Mouse (Mus musculus): Measurements from ENCODE around the gene Tmem213. TPM values are rescaled to one million over a fixed set of nuclear protein-coding genes. Genes with fewer than 3 reads are reported as not detected.
A peak's percentile ranks its signal among the peaks of the same experiment; 100 is the strongest.

The Tmem213 gene
- polyA plus RNA-seq, 1 experiment from 2014 or later, result 8.5 TPM

- no peak overlapping the region for H3K27ac ChIP-seq (replicated peaks)
- H3K9ac ChIP-seq, result no peak overlapping the region
- H3K27me3 ChIP-seq, result no peaks in the 10 kb centered on the region
- no peaks in the 10 kb centered on the region for H3K9me3 ChIP-seq (replicated peaks)
- H3K4me1 ChIP-seq, result no peaks in the 10 kb centered on the region
- H3K4me2 ChIP-seq (replicated peaks), result no peak overlapping the region
- WGBS, result 89% methylated on average over 6 of the region's 6 CpGs
- no peaks in the 10 kb centered on the region for H3K36me3 ChIP-seq
- H3K4me3 ChIP-seq (replicated peaks), result no peak overlapping the region
- no peak for ATAC-seq (ENCODE audit: insufficient number of reproducible peaks, low FRiP score, low TSS enrichment, low read depth)
Observed at GRCm38 (mm10) chr6:38118341-38118740, 9.3 kb downstream of the Tmem213 start.

DNA sequence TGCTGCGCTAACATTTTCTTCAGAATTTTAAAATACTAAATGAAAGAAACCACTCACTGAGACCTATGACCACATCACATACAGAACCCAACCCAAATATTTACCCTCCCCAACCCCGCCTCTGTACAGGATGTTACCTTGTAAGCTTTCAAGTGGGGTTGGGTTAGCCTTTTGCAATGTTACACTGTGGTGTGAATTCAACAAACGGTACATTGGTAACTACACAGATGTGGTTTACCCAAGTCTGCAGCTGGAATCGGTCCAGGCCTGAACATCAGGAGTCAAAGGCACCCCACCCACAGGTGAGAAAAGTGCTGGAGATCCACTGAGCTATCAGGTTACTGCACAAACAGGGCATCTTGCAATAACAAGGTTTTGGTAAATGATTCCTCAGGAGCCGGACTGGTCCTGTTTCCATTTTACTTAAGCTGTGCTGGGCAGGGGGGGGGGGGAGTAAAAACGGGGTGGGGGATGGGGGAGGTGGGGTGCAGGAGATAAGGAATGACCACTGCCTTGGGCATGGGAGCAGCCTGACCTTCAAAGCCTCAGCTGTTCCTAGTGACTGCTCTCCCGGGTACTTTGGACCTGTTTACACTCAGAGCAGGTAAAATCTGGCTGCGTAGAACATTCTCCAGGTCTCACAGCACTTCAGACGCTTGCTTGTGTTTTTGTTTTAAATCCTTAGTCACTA is 11.8 kb downstream of the Tmem213 start:
- Histone ChIP-seq H3K4me1 (no peaks in the 10 kb centered on the region), H3K4me2 (replicated peaks) (no peak overlapping the region), H3K4me3 (replicated peaks) (no peak overlapping the region), H3K9ac (no peak overlapping the region), H3K27me3 (no peaks in the 10 kb centered on the region), H3K27ac (replicated peaks) (no peak overlapping the region), H3K36me3 (0 out of 2 replicates have a peak, but pooled peaks cover 3% of the 10 kb centered on the region), H3K9me3 (replicated peaks) (no peaks in the 10 kb centered on the region)
- ATAC-seq (ENCODE audit: insufficient number of reproducible peaks, low FRiP score, low TSS enrichment, low read depth), result peak; percentile 51; the same call in 1 of the 2 replicates
- 42% methylated on average over 9 of the region's 9 CpGs for WGBS

- no peak overlapping the region for H3K9ac ChIP-seq
- no peak overlapping the region for H3K4me2 ChIP-seq (replicated peaks)
- no peaks in the 10 kb centered on the region for H3K9me3 ChIP-seq (replicated peaks)
- H3K27me3 ChIP-seq, result no peaks in the 10 kb centered on the region
- H3K4me1 ChIP-seq, result no peaks in the 10 kb centered on the region
- H3K27ac ChIP-seq (replicated peaks), result no peak overlapping the region
- WGBS, result 73% methylated on average over 5 of the region's 5 CpGs
- no peak overlapping the region for H3K4me3 ChIP-seq (replicated peaks)
- H3K36me3 ChIP-seq, result 0 out of 2 replicates have a peak, but pooled peaks cover 7% of the 10 kb centered on the region
- ATAC-seq (ENCODE audit: insufficient number of reproducible peaks, low FRiP score, low TSS enrichment, low read depth), result no peak
Observed at GRCm38 (mm10) chr6:38121843-38122242, 12.8 kb downstream of the Tmem213 start.

GRCm38 (mm10) chr6:38122791-38123190 is 13.7 kb downstream of the Tmem213 start:
- peaks cover 15% of the 10 kb centered on the region; the same call in 1 of the 2 replicates for H3K36me3 ChIP-seq
- no peaks in the 10 kb centered on the region for H3K9me3 ChIP-seq (replicated peaks)
- H3K4me3 ChIP-seq (replicated peaks), result no peak overlapping the region
- H3K27ac ChIP-seq (replicated peaks), result no peak overlapping the region
- no peak overlapping the region for H3K4me2 ChIP-seq (replicated peaks)
- 65% methylated on average over 6 of the region's 6 CpGs for WGBS
- H3K4me1 ChIP-seq, result no peaks in the 10 kb centered on the region
- no peaks in the 10 kb centered on the region for H3K27me3 ChIP-seq
- no peak for ATAC-seq (ENCODE audit: insufficient number of reproducible peaks, low FRiP score, low TSS enrichment, low read depth)
- no peak overlapping the region for H3K9ac ChIP-seq

DNA sequence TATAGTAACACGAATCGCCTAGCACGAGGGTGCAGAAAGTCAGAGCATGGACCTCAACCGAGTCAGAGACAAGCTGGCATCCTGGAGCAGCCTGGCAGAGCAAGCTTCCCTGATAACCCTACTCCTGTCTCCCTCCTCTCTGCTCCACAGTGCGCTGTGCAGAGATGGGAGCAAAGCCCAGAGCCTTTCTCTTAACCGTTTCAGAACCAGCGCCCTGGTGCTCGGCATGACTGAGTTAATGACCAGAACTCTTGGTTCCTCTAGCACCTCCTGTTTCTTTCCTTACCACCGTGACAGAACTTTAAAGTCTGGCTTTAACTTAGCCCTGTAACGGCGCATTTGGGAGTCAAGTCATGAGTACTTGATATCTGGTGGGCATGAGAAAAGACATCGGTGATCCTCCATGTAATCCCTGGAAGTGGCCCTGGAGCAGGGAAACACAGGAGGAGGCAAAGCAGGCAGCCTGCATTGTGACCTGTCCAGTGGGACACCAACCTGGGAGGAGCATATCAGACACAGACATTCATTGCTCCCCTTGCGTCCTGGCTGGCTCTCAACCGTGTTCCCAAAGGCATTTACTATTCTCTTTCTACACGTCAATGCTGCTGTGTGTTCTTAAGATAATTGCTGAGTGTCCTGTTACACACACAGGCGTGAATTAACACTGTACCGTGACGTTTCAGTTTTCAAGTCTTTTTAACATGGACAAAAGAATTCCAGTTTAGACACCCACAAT is 14.6 kb downstream of the Tmem213 start:
- no peak overlapping the region for H3K4me2 ChIP-seq (replicated peaks)
- H3K27ac ChIP-seq (replicated peaks), result peak overlapping the region; percentile 18
- H3K9ac ChIP-seq, result no peak overlapping the region
- no peak overlapping the region for H3K4me3 ChIP-seq (replicated peaks)
- peak; percentile 61 for ATAC-seq (ENCODE audit: insufficient number of reproducible peaks, low FRiP score, low TSS enrichment, low read depth)
- H3K27me3 ChIP-seq, result no peaks in the 10 kb centered on the region
- H3K4me1 ChIP-seq, result no peaks in the 10 kb centered on the region
- no peaks in the 10 kb centered on the region for H3K9me3 ChIP-seq (replicated peaks)
- peaks cover 22% of the 10 kb centered on the region; the same call in 1 of the 2 replicates for H3K36me3 ChIP-seq
- WGBS, result 60% methylated on average over 18 of the region's 18 CpGs

DNA sequence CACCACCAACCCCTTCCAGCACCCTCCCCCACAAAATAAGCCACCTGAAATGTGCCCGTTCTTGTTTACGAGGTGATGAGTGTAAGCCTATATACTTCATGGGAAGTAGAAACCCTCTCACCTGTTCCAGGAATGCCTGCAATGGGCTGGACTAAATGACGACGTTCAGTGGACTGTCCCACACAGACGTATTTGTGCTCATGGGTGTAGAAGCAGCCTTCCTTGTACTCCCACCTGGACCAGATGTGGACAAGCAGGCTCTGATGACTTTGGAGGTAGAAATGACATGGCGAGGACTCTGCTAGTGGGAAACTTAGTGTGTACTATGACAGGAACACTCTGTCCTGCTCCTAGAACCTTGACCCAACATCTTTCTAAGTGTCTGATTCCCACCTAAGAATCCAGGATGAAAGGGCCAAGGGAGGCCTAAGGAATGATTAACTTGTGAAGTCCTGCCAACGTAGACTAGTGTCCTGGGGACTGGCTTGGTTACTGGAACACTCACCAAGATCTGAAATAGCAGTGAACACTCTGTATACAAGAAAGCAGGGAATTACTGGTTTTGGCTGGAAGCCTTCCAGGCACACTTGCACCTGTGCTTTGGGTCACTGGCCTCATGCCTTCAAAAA is 15.3 kb downstream of the Tmem213 start, which contains the start of gene Atp6v0a4:
Atp6v0a4 (minus strand) TSS at position 380 of the 629 bp plus-strand sequence.
- Histone ChIP-seq H3K9ac (no peak within 1 kb of the TSS), H3K4me1 (no peaks in the 10 kb centered on the region), H3K27me3 (no peaks in the 10 kb centered on the region), H3K36me3 (peaks cover 24% of the 10 kb centered on the region; the same call in 1 of the 2 replicates), H3K27ac (replicated peaks) (peak within 1 kb of the TSS; percentile 41), H3K9me3 (replicated peaks) (no peaks in the 10 kb centered on the region), H3K4me2 (replicated peaks) (no peak within 1 kb of the TSS), H3K4me3 (replicated peaks) (no peak within 1 kb of the TSS)
- WGBS, result 71% methylated on average over 7 of the region's 7 CpGs
- peak; percentile 74 for ATAC-seq (ENCODE audit: insufficient number of reproducible peaks, low FRiP score, low TSS enrichment, low read depth)

GRCm38 (mm10) chr6:38124882-38125281 is 15.8 kb downstream of the Tmem213 start:
- no peak overlapping the region for H3K9ac ChIP-seq
- no peak overlapping the region for H3K4me2 ChIP-seq (replicated peaks)
- 94% methylated on average over 5 of the region's 5 CpGs for WGBS
- H3K36me3 ChIP-seq, result peaks cover 26% of the 10 kb centered on the region; the same call in 1 of the 2 replicates
- no peak for ATAC-seq (ENCODE audit: insufficient number of reproducible peaks, low FRiP score, low TSS enrichment, low read depth)
- H3K9me3 ChIP-seq (replicated peaks), result no peaks in the 10 kb centered on the region
- H3K4me1 ChIP-seq, result no peaks in the 10 kb centered on the region
- H3K4me3 ChIP-seq (replicated peaks), result no peak overlapping the region
- H3K27ac ChIP-seq (replicated peaks), result peak overlapping the region; percentile 41; the same call in 1 of the 2 replicates
- H3K27me3 ChIP-seq, result no peaks in the 10 kb centered on the region

DNA sequence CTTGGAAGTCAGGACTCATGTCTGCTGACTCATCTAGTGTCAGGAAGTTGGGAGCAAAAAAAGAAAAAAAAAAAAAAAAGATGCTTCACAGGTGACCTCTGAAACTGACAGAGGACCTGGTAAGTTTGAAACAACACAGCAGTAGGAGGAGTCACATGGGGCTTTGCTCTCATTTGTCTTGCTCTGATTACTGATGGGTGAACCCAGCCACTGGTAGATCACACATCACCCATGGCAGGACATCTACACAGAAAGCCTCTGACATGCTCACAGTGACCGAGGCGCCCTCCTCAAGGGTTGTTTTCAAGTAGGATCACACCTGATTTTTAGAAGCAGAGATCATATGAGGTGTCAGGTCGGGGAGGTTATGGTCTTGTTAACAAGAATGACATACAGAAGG is 16.4 kb downstream of the Tmem213 start:
- Histone ChIP-seq H3K9me3 (replicated peaks) (no peaks in the 10 kb centered on the region), H3K36me3 (peaks cover 31% of the 10 kb centered on the region), H3K4me3 (replicated peaks) (no peak overlapping the region), H3K27me3 (no peaks in the 10 kb centered on the region), H3K27ac (replicated peaks) (no peak overlapping the region), H3K4me1 (no peaks in the 10 kb centered on the region), H3K9ac (no peak overlapping the region), H3K4me2 (replicated peaks) (no peak overlapping the region)
- ATAC-seq (ENCODE audit: insufficient number of reproducible peaks, low FRiP score, low TSS enrichment, low read depth), result no peak
- 95% methylated on average over 3 of the region's 3 CpGs for WGBS

DNA sequence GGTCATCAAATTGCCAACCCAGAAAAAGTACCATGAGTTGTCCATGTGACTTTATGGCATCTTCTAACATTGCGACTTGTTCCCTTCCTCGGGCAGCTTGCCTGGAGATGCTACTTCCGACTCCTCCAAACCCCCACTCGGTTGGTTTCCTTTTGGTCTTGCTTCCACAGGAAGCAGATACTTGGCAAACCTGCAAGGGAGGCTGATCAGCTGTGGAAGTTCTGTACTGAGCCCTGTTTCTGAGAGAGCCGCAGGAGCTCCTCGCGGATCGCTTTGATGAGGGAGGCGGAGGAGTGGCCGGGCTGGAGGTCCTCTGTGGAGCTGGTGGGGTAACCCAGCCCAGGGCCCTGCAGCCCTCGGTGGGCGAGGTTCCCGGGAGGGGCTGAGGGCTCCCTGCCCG is 19.1 kb downstream of the Tmem213 start:
- no peak for ATAC-seq (ENCODE audit: insufficient number of reproducible peaks, low FRiP score, low TSS enrichment, low read depth)
- Histone ChIP-seq H3K4me1 (0 out of 2 replicates have a peak, but pooled peaks cover 3% of the 10 kb centered on the region), H3K27me3 (no peaks in the 10 kb centered on the region), H3K4me2 (replicated peaks) (no peak overlapping the region), H3K36me3 (peaks cover 34% of the 10 kb centered on the region), H3K9ac (no peak overlapping the region), H3K4me3 (replicated peaks) (no peak overlapping the region), H3K9me3 (replicated peaks) (no peaks in the 10 kb centered on the region), H3K27ac (replicated peaks) (no peak overlapping the region)
- WGBS, result 87% methylated on average over 14 of the region's 14 CpGs

- WGBS, result 96% methylated on average over 5 of the region's 5 CpGs
- peaks cover 37% of the 10 kb centered on the region for H3K36me3 ChIP-seq
- no peaks in the 10 kb centered on the region for H3K27me3 ChIP-seq
- no peak overlapping the region for H3K27ac ChIP-seq (replicated peaks)
- ATAC-seq (ENCODE audit: insufficient number of reproducible peaks, low FRiP score, low TSS enrichment, low read depth), result no peak
- H3K9me3 ChIP-seq (replicated peaks), result no peaks in the 10 kb centered on the region
- H3K4me2 ChIP-seq (replicated peaks), result no peak overlapping the region
- no peak overlapping the region for H3K4me3 ChIP-seq (replicated peaks)
- H3K9ac ChIP-seq, result no peak overlapping the region
- 0 out of 2 replicates have a peak, but pooled peaks cover 3% of the 10 kb centered on the region for H3K4me1 ChIP-seq
Observed at GRCm38 (mm10) chr6:38129883-38130282, 20.8 kb downstream of the Tmem213 start.

DNA sequence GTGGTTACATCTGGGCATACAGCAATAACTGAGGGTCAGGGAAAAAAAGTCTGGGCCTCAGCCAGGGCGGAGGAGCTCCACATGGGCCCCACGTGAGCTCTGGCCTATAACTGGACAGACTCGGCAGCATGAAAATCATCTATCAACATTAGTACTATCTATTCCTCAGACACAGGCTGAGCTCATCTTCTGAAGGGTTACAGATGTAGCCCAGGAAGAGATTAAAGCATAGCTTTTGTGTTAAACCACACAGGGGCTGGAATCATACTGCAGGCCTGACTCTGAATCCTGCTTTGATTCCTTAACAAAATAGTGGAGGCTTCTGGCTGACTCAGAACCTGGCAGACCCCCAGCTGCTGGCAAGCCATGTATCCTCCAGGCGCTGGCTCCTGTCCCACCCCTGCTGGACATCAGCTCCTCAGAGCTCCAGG is 22.8 kb downstream of the Tmem213 start:
- Histone ChIP-seq H3K36me3 (peaks cover 44% of the 10 kb centered on the region), H3K9ac (no peak overlapping the region), H3K4me1 (0 out of 2 replicates have a peak, but pooled peaks cover 3% of the 10 kb centered on the region), H3K27ac (replicated peaks) (peak overlapping the region; percentile 22; the same call in 1 of the 2 replicates), H3K9me3 (replicated peaks) (no peaks in the 10 kb centered on the region), H3K4me3 (replicated peaks) (no peak overlapping the region), H3K27me3 (no peaks in the 10 kb centered on the region), H3K4me2 (replicated peaks) (no peak overlapping the region)
- WGBS, result 70% methylated on average over 4 of the region's 4 CpGs
- peak; percentile 51; the same call in 1 of the 2 replicates for ATAC-seq (ENCODE audit: insufficient number of reproducible peaks, low FRiP score, low TSS enrichment, low read depth)

Data from embryonic facial prominence, embryonic 15.5 days (tissue).